Mouse (Mus musculus) embryo, embryonic 11 days (tissue): ENCODE measurements at regions not wholly inside any gene's neighbourhood (a gene's known extent, or its start where the extent isn't known, plus 50 kb on each side); places are given as distances from the start of the nearest gene placed in this dataset.
"Not testable (repeated sequence)": the region's sequence is repeated elsewhere in the genome, so short reads cannot be mapped to it uniquely, and the experiment has no call there.

ENCODE experiments used
- DNase-seq: peaks from one replicate; pipeline ENCODE4 v3.0.0-alpha.2; 2015

GRCm38 (mm10) chr3:7079073-7079472 lies 458.8 kb upstream of the 1700008P02Rik start:
- DNase-seq = no peak

GRCm38 (mm10) chr3:7076850-7077249 lies 456.6 kb upstream of the 1700008P02Rik start:
- DNase-seq = no peak

- DNase-seq = peak; percentile 3
These were observed 454.2 kb upstream of the 1700008P02Rik start for GRCm38 (mm10) chr3:7074488-7074887.

GRCm38 (mm10) chr3:7041372-7042057 lies 421.3 kb upstream of the 1700008P02Rik start:
- peak; percentile 26 for DNase-seq

GRCm38 (mm10) chr3:7035833-7036232 lies 415.6 kb upstream of the 1700008P02Rik start:
- DNase-seq = no peak

- peak; percentile 85 for DNase-seq
These were observed 407.6 kb upstream of the 1700008P02Rik start for GRCm38 (mm10) chr3:7027845-7028244.

GRCm38 (mm10) chr3:7014345-7014973 lies 394.2 kb upstream of the 1700008P02Rik start:
- no peak for DNase-seq

- DNase-seq = no peak
These were observed 393.3 kb upstream of the 1700008P02Rik start for GRCm38 (mm10) chr3:7013516-7013915.

GRCm38 (mm10) chr3:7010294-7011087 lies 390.2 kb upstream of the 1700008P02Rik start:
- DNase-seq = peak; percentile 79

- no peak for DNase-seq
These were observed 388.5 kb upstream of the 1700008P02Rik start for GRCm38 (mm10) chr3:7008671-7009217.

- DNase-seq = no peak
These were observed 387.6 kb upstream of the 1700008P02Rik start for GRCm38 (mm10) chr3:7007811-7008359.

- not testable (repeated sequence) for DNase-seq
These were observed 371.5 kb upstream of the 1700008P02Rik start for GRCm38 (mm10) chr3:6991735-6992134.

GRCm38 (mm10) chr3:6984918-6985317 lies 364.7 kb upstream of the 1700008P02Rik start:
- peak; percentile 14 for DNase-seq

- no peak for DNase-seq
These were observed 337.4 kb upstream of the 1700008P02Rik start for GRCm38 (mm10) chr3:6957681-6958080.

- no peak for DNase-seq
These were observed 312.4 kb upstream of the 1700008P02Rik start for GRCm38 (mm10) chr3:6932535-6933103.

GRCm38 (mm10) chr3:6926737-6927136 lies 306.5 kb upstream of the 1700008P02Rik start:
- peak; percentile 69 for DNase-seq

GRCm38 (mm10) chr3:6922647-6923046 lies 302.4 kb upstream of the 1700008P02Rik start:
- not testable (repeated sequence) for DNase-seq

GRCm38 (mm10) chr3:6920253-6920652 lies 300.0 kb upstream of the 1700008P02Rik start:
- peak; percentile 16 for DNase-seq

GRCm38 (mm10) chr3:6887936-6888335 lies 267.7 kb upstream of the 1700008P02Rik start:
- DNase-seq = no peak

- no peak for DNase-seq
These were observed 266.9 kb upstream of the 1700008P02Rik start for GRCm38 (mm10) chr3:6887053-6887700.

GRCm38 (mm10) chr3:6886200-6887052 lies 266.2 kb upstream of the 1700008P02Rik start:
- no peak for DNase-seq
